Mouse (Mus musculus) 416B (cell line): ENCODE results near the gene Krt80.

Experiments
- DNase-seq: peaks from one replicate; pipeline ENCODE4 v3.0.0; 2011; ENCODE audit warnings: low read depth

The Krt80 gene

DNA sequence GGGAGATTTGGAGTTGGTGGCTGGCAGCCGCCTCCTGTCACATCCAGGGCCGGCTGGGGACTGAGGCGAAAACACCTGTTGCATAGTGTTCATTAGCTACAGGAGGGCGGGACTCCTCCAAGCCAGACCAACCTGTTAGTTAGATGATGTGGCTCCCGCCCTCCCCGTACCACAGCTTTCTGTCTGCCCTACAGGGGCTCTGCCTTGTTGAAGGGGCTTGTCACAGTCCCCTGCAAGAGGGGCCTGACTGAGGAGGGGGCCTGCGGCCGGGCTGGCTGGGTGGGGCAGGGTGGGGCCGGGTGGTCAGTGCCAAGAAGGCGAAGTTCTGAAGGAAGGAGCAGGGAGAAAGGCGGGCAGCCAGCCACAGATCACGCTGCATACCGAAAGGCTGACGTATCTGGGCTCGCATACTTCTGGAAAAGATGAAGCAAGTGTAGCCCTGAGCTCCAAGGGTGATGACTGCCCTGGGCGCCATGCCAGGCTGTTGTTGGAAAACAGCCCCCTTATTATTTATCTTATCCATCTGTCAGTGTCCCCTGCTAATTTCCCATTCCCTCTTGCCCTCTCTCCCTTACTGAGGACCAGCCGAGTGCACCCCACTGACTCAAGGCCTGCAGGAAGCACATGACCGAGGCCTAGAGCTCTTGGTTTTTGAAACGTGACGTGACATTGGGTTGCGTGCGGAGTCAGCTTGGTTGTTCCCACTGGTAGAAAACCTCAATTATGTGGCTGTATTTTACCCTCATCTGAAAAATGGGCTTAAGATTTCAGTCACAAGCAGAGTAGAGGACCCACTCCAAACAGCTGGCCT lies at the start of gene Krt80:
Krt80 (minus strand) TSS at position 62 of the 811 bp plus-strand sequence.
- no peak for DNase-seq

- DNase-seq: peak; percentile 20
These were observed 49.0 kb upstream of the Krt80 start for GRCm38 (mm10) chr15:101418950-101419349.

GRCm38 (mm10) chr15:101414807-101415565 lies 45.0 kb upstream of the Krt80 start:
- DNase-seq: no peak

DNA sequence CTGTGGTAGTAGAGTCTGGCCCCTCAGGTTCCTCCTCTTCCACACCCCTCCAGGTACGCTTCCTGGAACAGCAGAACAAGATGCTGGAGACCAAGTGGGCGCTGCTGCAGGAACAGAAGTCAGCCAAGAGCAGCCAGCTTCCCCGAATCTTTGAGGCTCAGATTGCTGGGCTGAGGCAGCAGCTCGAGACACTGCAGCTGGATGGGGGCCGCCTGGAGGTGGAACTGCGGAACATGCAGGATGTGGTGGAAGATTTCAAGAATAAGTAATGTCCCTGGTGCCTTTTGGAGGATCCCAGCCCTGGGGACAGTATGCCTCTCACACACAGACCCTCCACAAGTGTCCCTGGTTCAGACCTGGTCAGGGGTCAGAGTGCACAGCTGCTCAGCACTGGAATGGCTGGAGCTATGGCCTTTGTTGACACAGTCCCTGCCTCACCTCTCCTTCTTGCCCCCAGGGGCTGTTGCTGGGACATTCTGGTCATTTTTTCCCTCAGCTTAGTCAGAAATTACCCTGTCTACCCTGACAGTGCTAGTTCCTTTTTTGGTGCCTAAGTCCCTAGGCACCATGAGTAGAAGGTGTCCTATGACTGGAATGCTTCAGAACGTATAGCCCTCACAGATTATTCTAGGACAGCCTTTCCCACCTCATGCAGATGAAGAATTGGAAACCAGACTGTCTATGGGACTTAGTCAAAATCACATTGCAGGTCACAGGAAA lies 44.1 kb upstream of the Krt80 start:
- no peak for DNase-seq

DNA sequence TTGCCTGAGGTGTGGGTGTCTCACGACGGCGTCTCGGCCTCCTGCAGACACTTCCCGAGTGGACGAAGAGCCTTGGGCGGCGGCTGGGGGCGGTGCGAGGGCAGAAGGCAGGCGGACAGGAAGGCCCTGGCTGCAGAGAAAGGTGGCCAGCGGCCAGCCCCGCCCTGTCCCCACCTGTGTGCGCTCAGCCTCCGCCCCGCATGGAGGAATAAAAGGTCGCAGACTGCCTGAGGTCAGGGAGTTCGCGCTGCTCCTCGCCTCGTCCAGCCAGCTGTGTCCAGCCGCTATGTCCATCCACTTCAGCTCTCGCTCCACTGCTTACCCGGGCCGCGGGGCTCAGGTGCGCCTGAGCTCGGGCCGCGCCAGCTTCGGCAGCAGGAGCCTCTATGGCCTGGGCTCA lies 42.2 kb upstream of the Krt80 start:
- DNase-seq: no peak

DNA sequence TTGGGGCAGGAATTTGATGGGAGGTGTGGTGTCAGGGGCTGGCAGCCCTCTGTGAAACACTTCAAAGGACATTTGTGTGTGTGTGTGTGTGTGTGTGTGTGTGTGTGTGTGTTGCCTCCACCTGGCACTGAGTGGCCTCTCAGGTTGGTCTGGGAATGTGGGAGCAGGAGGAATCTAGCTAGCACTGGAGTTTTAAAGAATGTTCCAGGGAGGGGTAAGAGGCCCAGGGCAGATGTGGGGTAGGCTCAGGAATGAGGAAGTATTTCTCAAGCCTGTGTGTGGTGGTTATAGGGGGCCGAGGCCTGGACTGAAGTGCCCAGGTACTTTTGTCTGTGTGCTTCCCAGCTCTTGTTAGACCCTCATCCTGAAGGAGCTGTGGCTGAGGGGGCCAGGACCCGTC lies 40.8 kb upstream of the Krt80 start, which contains the start of gene Krt7:
Krt7 (plus strand) TSS at position 269 of the 400 bp plus-strand sequence.
- peak; percentile 32 for DNase-seq

GRCm38 (mm10) chr15:101398269-101398668 lies 28.3 kb upstream of the Krt80 start:
- no peak for DNase-seq

- peak; percentile 83 for DNase-seq
These were observed 27.7 kb upstream of the Krt80 start for GRCm38 (mm10) chr15:101397683-101398082.

DNA sequence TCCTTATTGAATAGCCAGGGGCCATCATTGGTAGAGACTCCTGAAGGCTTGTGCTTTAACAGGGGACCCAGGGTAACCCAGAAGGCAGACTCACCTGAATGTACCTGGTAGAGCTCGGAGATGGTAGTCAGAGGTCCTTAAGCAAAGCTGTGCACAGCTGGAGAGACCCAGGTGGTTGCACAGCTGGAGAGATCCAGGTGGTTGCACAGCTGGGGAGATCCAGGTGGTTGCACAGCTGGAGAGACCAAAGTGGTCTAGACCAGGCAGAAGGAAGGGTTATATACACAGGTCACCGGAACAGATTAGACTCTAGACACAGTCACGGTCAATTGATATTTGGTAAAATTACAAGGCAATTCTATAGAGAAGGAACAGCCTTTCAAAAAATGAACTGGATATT lies 27.0 kb upstream of the Krt80 start:
- no peak for DNase-seq

GRCm38 (mm10) chr15:101396466-101396865 lies 26.5 kb upstream of the Krt80 start:
- no peak for DNase-seq

- no peak for DNase-seq
These were observed 24.9 kb upstream of the Krt80 start for GRCm38 (mm10) chr15:101394908-101395307.

DNA sequence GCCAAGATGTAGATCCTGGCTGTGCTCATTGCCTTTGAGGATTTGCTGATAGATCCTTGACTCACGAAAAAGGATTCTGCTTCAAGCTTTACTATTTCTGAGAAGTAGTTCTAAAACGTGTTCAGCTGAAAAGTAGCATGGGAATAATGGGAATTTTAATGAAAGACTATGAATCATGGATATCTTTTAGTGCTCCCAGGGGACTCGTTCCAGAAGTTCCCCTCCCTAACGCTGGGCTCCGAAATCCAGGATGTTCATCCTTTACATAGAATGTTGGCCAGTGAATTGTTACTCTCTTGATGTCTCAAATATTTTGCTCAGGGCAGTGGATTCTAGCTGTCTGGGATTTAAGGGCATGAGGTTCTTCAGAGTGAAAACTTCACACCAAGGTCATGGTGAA lies 22.3 kb upstream of the Krt80 start:
- DNase-seq: no peak

DNA sequence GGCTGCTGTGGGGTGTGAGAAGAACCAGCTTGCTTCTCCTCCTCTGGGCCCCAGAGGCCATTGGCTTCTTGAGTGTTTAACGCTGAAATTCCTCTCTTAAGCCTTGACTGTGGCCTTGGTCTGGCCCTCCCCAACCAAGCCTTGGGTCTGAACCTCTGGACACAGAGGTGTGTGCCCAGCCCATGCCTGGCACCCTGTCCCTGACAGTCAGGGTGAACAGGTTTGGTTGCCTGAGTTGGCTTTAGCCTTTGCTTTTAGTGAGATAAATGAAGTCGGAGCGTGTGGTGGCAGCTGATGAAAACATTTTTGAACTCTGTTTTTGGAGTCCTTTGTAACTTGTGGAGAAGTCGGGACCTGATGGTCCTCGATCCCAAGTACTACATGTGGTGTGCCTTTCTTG lies 20.2 kb upstream of the Krt80 start:
- DNase-seq: no peak

GRCm38 (mm10) chr15:101388034-101388541 lies 18.1 kb upstream of the Krt80 start:
- peak; percentile 99 for DNase-seq

- DNase-seq: peak; percentile 51
These were observed 17.2 kb upstream of the Krt80 start for GRCm38 (mm10) chr15:101387176-101387575.

DNA sequence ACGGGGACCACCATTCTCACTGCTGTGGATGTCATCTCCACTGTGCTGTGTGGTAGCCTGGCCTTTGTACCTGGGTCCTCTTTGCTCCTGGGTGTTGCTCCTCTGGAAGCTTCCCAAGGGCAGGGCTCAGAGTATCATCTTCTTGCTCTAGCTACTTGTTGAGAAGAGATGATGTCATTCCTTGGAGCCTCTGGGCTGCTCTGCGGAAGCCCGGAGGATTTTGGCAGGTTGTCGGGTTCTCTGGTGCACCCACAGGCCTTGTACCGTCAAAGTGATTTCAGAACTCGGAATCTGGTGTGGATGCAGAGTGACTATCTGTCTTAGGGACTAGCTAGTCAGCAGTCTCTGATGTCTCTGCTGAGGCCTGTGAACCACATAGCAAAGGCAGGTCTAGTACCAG lies 15.1 kb upstream of the Krt80 start:
- DNase-seq: no peak

GRCm38 (mm10) chr15:101384610-101385009 lies 14.6 kb upstream of the Krt80 start:
- DNase-seq: peak; percentile 66

DNA sequence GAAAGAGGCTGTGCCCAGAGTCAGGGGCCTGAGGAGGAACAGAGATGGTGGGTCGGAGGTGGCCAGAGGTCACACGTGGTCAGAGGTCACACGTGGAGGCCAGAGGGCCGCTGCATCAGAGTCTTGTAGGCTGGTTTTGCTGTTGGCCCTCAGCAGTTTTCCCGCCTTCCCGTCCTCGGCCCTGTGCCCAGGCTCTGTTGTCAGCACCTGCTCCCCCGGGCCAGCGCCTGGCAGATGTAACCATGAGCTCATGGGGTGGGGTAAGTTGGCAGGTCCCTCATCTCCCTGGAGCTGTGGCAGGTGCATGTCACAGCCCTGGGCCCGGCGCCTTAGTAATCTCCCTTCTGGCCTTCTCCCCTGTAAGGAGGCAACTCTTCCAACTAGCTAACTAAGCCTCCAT lies 12.8 kb upstream of the Krt80 start:
- no peak for DNase-seq

- DNase-seq: peak; percentile 42
These were observed 11.8 kb upstream of the Krt80 start for GRCm38 (mm10) chr15:101381758-101382157.

DNA sequence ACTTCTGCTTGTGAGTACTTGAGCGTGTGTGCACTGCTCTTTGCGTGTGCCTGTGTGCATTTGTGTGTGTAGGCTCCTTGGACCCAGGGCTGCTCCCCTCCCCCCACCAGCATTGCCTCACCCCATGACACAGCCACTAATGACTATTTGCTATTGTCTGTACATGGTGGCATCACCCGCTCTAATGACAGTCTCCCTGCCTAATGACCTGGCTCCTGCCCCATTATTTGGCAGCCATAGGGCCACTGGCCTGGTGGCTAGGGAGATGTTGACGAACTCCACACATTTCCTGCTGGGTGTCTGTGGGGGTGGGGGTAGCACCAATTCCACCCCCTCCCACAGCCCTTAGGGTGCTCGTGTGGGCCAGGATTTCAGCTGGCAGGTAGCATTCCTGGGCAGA lies 8.7 kb upstream of the Krt80 start:
- no peak for DNase-seq

DNA sequence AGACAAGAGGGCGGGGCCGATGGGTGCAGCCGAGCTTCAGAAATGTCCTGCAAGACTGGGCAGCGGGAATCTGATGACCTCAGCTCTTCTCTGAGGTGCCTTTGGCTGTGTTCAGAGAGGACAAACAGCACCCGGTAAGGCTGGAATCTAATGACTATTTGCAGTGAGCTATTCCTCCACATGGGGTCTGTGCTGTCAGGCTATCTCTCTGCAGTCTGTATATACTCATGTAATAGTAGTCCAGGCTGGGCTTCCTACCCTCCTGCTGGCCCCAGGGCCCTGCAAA lies 6.8 kb upstream of the Krt80 start:
- DNase-seq: no peak

GRCm38 (mm10) chr15:101375956-101376775 lies 6.2 kb upstream of the Krt80 start:
- DNase-seq: no peak
